Mouse (Mus musculus) G1E (cell line): ENCODE measurements around the gene Sorbs1.

ENCODE experiments used
- CTCF ChIP-seq: IDR thresholded peaks from 2 replicates; pipeline ENCODE4 v1.5.1; 2012; ENCODE audit warnings: low read depth, low read length, inconsistent platforms, mixed read lengths
- GATA1 ChIP-seq: IDR thresholded peaks from 2 replicates; pipeline ENCODE4 v1.6.1; 2012; ENCODE audit warnings: borderline replicate concordance, low read length, inconsistent platforms, mixed read lengths
- POLR2AphosphoS5 ChIP-seq: IDR thresholded peaks from 2 replicates; pipeline ENCODE4 v1.6.1; 2012; ENCODE audit warnings: low read depth, low read length, inconsistent platforms; ENCODE audit not compliant: insufficient replicate concordance
- TAL1 ChIP-seq: conservative IDR thresholded peaks from 2 replicates; pipeline ENCODE4 v1.6.1; 2012; ENCODE audit warnings: low read depth, low read length, inconsistent platforms, mixed read lengths

- no peak for TF ChIP-seq CTCF
- no peak for TF ChIP-seq GATA1
- TF ChIP-seq POLR2AphosphoS5, result no peak
- no peak for TF ChIP-seq TAL1
Measured at GRCm38 (mm10) chr19:40526367-40527014, 12.9 kb upstream of the Sorbs1 start.
